Mouse (Mus musculus): ENCODE measurements around the gene Ccdc57.
A peak's percentile ranks its signal among the peaks of the same experiment; 100 is the strongest.
"Not testable (repeated sequence)": the region's sequence is repeated elsewhere in the genome, so short reads cannot be mapped to it uniquely, and the experiment has no call there.

Gene Ccdc57

GRCm38 (mm10) chr11:120903159-120903850, 29.4 kb downstream of the Ccdc57 start:
- peak; percentile 67 for DNase-seq (ENCODE audit: low spot score)

- DNase-seq (ENCODE audit: low spot score), result peak; percentile 49
These were observed 30.1 kb downstream of the Ccdc57 start for GRCm38 (mm10) chr11:120902487-120903142.

GRCm38 (mm10) chr11:120901729-120902486, 30.8 kb downstream of the Ccdc57 start:
- DNase-seq (ENCODE audit: low spot score), result no peak

GRCm38 (mm10) chr11:120900276-120901244, 32.1 kb downstream of the Ccdc57 start:
- no peak for DNase-seq (ENCODE audit: low spot score)

- no peak for DNase-seq (ENCODE audit: low spot score)
These were observed 34.5 kb downstream of the Ccdc57 start for GRCm38 (mm10) chr11:120898114-120898548.

- DNase-seq (ENCODE audit: low spot score), result no peak
These were observed 37.2 kb downstream of the Ccdc57 start for GRCm38 (mm10) chr11:120895441-120895840.

- no peak for DNase-seq (ENCODE audit: low spot score)
These were observed 38.3 kb downstream of the Ccdc57 start for GRCm38 (mm10) chr11:120894397-120894796.

GRCm38 (mm10) chr11:120889216-120889615, 43.5 kb downstream of the Ccdc57 start:
- no peak for DNase-seq (ENCODE audit: low spot score)

- DNase-seq (ENCODE audit: low spot score), result no peak
These were observed 44.0 kb downstream of the Ccdc57 start for GRCm38 (mm10) chr11:120888718-120889117.

- no peak for DNase-seq (ENCODE audit: low spot score)
These were observed 45.2 kb downstream of the Ccdc57 start for GRCm38 (mm10) chr11:120887502-120887901.

- DNase-seq (ENCODE audit: low spot score), result no peak
These were observed 46.2 kb downstream of the Ccdc57 start for GRCm38 (mm10) chr11:120886462-120886861.

- no peak for DNase-seq (ENCODE audit: low spot score)
These were observed 49.1 kb downstream of the Ccdc57 start for GRCm38 (mm10) chr11:120883601-120884000.

GRCm38 (mm10) chr11:120882931-120883330, 49.7 kb downstream of the Ccdc57 start:
- no peak for DNase-seq (ENCODE audit: low spot score)

GRCm38 (mm10) chr11:120873206-120873605, 59.5 kb downstream of the Ccdc57 start:
- DNase-seq (ENCODE audit: low spot score), result no peak

GRCm38 (mm10) chr11:120871521-120871920, 61.2 kb downstream of the Ccdc57 start:
- DNase-seq (ENCODE audit: low spot score), result no peak

GRCm38 (mm10) chr11:120865816-120866215, 66.9 kb downstream of the Ccdc57 start:
- DNase-seq (ENCODE audit: low spot score), result no peak

- peak; percentile 48 for DNase-seq (ENCODE audit: low spot score)
These were observed 69.9 kb downstream of the Ccdc57 start for GRCm38 (mm10) chr11:120862819-120863218.

GRCm38 (mm10) chr11:120855938-120856337, 76.7 kb downstream of the Ccdc57 start:
- not testable (repeated sequence) for DNase-seq (ENCODE audit: low spot score)

GRCm38 (mm10) chr11:120853788-120854187, 78.9 kb downstream of the Ccdc57 start:
- no peak for DNase-seq (ENCODE audit: low spot score)

- DNase-seq (ENCODE audit: low spot score), result no peak
These were observed 79.5 kb downstream of the Ccdc57 start for GRCm38 (mm10) chr11:120853158-120853557.

GRCm38 (mm10) chr11:120852083-120852935, 80.4 kb downstream of the Ccdc57 start:
- no peak for DNase-seq (ENCODE audit: low spot score)

All from ovary, adult 18-20 months (tissue).